Mouse (Mus musculus): ENCODE data around the gene Arsb. TPM values are rescaled to one million over a fixed set of nuclear protein-coding genes. Genes with fewer than 3 reads are reported as not detected.

Gene Arsb
- polyA plus RNA-seq, 1 experiment from 2014 or later = 7.9 TPM

- H3K4me3 ChIP-seq (ENCODE audit: low read depth, low read length) = no peak overlapping the region
- H3K4me2 ChIP-seq (replicated peaks; ENCODE audit: low read depth) = no peak overlapping the region
- 92% methylated on average over 3 of the region's 3 CpGs for WGBS
- no peaks in the 10 kb centered on the region for H3K36me3 ChIP-seq (ENCODE audit: control insufficient read depth, insufficient read depth)
- no peak overlapping the region for H3K27ac ChIP-seq (ENCODE audit: low read depth, low read length)
- no peaks in the 10 kb centered on the region for H3K27me3 ChIP-seq (replicated peaks; ENCODE audit: control insufficient read depth, insufficient read depth, low read length)
- H3K9ac ChIP-seq (ENCODE audit: low read depth, low read length) = no peak overlapping the region
- no peak for ATAC-seq
- no peak for TF ChIP-seq CTCF (IDR thresholded peaks at IDR 0.05; ENCODE audit: low read depth)
- H3K4me1 ChIP-seq (replicated peaks; ENCODE audit: control insufficient read depth, insufficient read depth, low read length) = no peaks in the 10 kb centered on the region
- H3K9me3 ChIP-seq (ENCODE audit: control insufficient read depth) = no peaks in the 10 kb centered on the region
These were observed 136.5 kb downstream of the Arsb start for GRCm38 (mm10) chr13:93907971-93908370.

- no peak for TF ChIP-seq CTCF (IDR thresholded peaks at IDR 0.05; ENCODE audit: low read depth)
- no peak overlapping the region for H3K4me3 ChIP-seq (ENCODE audit: low read depth, low read length)
- no peak overlapping the region for H3K9ac ChIP-seq (ENCODE audit: low read depth, low read length)
- no peaks in the 10 kb centered on the region for H3K36me3 ChIP-seq (ENCODE audit: control insufficient read depth, insufficient read depth)
- ATAC-seq = no peak
- no peak overlapping the region for H3K4me2 ChIP-seq (replicated peaks; ENCODE audit: low read depth)
- H3K27me3 ChIP-seq (replicated peaks; ENCODE audit: control insufficient read depth, insufficient read depth, low read length) = no peaks in the 10 kb centered on the region
- H3K9me3 ChIP-seq (ENCODE audit: control insufficient read depth) = no peaks in the 10 kb centered on the region
- no peaks in the 10 kb centered on the region for H3K4me1 ChIP-seq (replicated peaks; ENCODE audit: control insufficient read depth, insufficient read depth, low read length)
- no peak overlapping the region for H3K27ac ChIP-seq (ENCODE audit: low read depth, low read length)
- 80% methylated on average over 5 of the region's 5 CpGs for WGBS
These were observed 138.4 kb downstream of the Arsb start for GRCm38 (mm10) chr13:93909847-93910246.

GRCm38 (mm10) chr13:93911037-93911436 lies 139.6 kb downstream of the Arsb start:
- H3K36me3 ChIP-seq (ENCODE audit: control insufficient read depth, insufficient read depth) = no peaks in the 10 kb centered on the region
- H3K4me2 ChIP-seq (replicated peaks; ENCODE audit: low read depth) = no peak overlapping the region
- no peaks in the 10 kb centered on the region for H3K9me3 ChIP-seq (ENCODE audit: control insufficient read depth)
- WGBS = 66% methylated on average over 7 of the region's 7 CpGs
- H3K4me1 ChIP-seq (replicated peaks; ENCODE audit: control insufficient read depth, insufficient read depth, low read length) = no peaks in the 10 kb centered on the region
- H3K27me3 ChIP-seq (replicated peaks; ENCODE audit: control insufficient read depth, insufficient read depth, low read length) = no peaks in the 10 kb centered on the region
- H3K9ac ChIP-seq (ENCODE audit: low read depth, low read length) = no peak overlapping the region
- no peak overlapping the region for H3K27ac ChIP-seq (ENCODE audit: low read depth, low read length)
- H3K4me3 ChIP-seq (ENCODE audit: low read depth, low read length) = no peak overlapping the region
- TF ChIP-seq CTCF (IDR thresholded peaks at IDR 0.05; ENCODE audit: low read depth) = no peak
- no peak for ATAC-seq

- ATAC-seq = no peak
- H3K9me3 ChIP-seq (ENCODE audit: control insufficient read depth) = no peaks in the 10 kb centered on the region
- no peaks in the 10 kb centered on the region for H3K27me3 ChIP-seq (replicated peaks; ENCODE audit: control insufficient read depth, insufficient read depth, low read length)
- no peak overlapping the region for H3K9ac ChIP-seq (ENCODE audit: low read depth, low read length)
- H3K27ac ChIP-seq (ENCODE audit: low read depth, low read length) = no peak overlapping the region
- H3K36me3 ChIP-seq (ENCODE audit: control insufficient read depth, insufficient read depth) = no peaks in the 10 kb centered on the region
- H3K4me1 ChIP-seq (replicated peaks; ENCODE audit: control insufficient read depth, insufficient read depth, low read length) = no peaks in the 10 kb centered on the region
- no peak overlapping the region for H3K4me2 ChIP-seq (replicated peaks; ENCODE audit: low read depth)
- H3K4me3 ChIP-seq (ENCODE audit: low read depth, low read length) = no peak overlapping the region
- 84% methylated on average over 5 of the region's 5 CpGs for WGBS
- TF ChIP-seq CTCF (IDR thresholded peaks at IDR 0.05; ENCODE audit: low read depth) = no peak
These were observed 141.0 kb downstream of the Arsb start for GRCm38 (mm10) chr13:93912326-93912915.

- H3K27ac ChIP-seq (ENCODE audit: low read depth, low read length) = no peak overlapping the region
- no peak overlapping the region for H3K9ac ChIP-seq (ENCODE audit: low read depth, low read length)
- H3K36me3 ChIP-seq (ENCODE audit: control insufficient read depth, insufficient read depth) = no peaks in the 10 kb centered on the region
- ATAC-seq = no peak
- no peaks in the 10 kb centered on the region for H3K4me1 ChIP-seq (replicated peaks; ENCODE audit: control insufficient read depth, insufficient read depth, low read length)
- no peaks in the 10 kb centered on the region for H3K9me3 ChIP-seq (ENCODE audit: control insufficient read depth)
- TF ChIP-seq CTCF (IDR thresholded peaks at IDR 0.05; ENCODE audit: low read depth) = no peak
- no peaks in the 10 kb centered on the region for H3K27me3 ChIP-seq (replicated peaks; ENCODE audit: control insufficient read depth, insufficient read depth, low read length)
- 90% methylated on average over 3 of the region's 3 CpGs for WGBS
- no peak overlapping the region for H3K4me2 ChIP-seq (replicated peaks; ENCODE audit: low read depth)
- H3K4me3 ChIP-seq (ENCODE audit: low read depth, low read length) = no peak overlapping the region
These were observed 142.8 kb downstream of the Arsb start for GRCm38 (mm10) chr13:93914206-93914605.

- no peak for ATAC-seq
- H3K36me3 ChIP-seq (ENCODE audit: control insufficient read depth, insufficient read depth) = no peaks in the 10 kb centered on the region
- 50% methylated on average over 16 of the region's 16 CpGs for WGBS
- H3K27me3 ChIP-seq (replicated peaks; ENCODE audit: control insufficient read depth, insufficient read depth, low read length) = no peaks in the 10 kb centered on the region
- no peak overlapping the region for H3K4me2 ChIP-seq (replicated peaks; ENCODE audit: low read depth)
- H3K9me3 ChIP-seq (ENCODE audit: control insufficient read depth) = no peaks in the 10 kb centered on the region
- H3K27ac ChIP-seq (ENCODE audit: low read depth, low read length) = no peak overlapping the region
- no peak overlapping the region for H3K4me3 ChIP-seq (ENCODE audit: low read depth, low read length)
- TF ChIP-seq CTCF (IDR thresholded peaks at IDR 0.05; ENCODE audit: low read depth) = no peak
- H3K9ac ChIP-seq (ENCODE audit: low read depth, low read length) = no peak overlapping the region
- no peaks in the 10 kb centered on the region for H3K4me1 ChIP-seq (replicated peaks; ENCODE audit: control insufficient read depth, insufficient read depth, low read length)
These were observed 144.5 kb downstream of the Arsb start for GRCm38 (mm10) chr13:93915641-93916570.

Measured in intestine, postnatal 0 days (tissue).